Mouse (Mus musculus): ENCODE results near the gene Tdrkh. TPM values are rescaled to one million over a fixed set of nuclear protein-coding genes. Genes with fewer than 3 reads are reported as not detected.

The Tdrkh gene
- total RNA-seq, 2 experiments from 2014 or later: 10.1 TPM; not detected in 1

DNA sequence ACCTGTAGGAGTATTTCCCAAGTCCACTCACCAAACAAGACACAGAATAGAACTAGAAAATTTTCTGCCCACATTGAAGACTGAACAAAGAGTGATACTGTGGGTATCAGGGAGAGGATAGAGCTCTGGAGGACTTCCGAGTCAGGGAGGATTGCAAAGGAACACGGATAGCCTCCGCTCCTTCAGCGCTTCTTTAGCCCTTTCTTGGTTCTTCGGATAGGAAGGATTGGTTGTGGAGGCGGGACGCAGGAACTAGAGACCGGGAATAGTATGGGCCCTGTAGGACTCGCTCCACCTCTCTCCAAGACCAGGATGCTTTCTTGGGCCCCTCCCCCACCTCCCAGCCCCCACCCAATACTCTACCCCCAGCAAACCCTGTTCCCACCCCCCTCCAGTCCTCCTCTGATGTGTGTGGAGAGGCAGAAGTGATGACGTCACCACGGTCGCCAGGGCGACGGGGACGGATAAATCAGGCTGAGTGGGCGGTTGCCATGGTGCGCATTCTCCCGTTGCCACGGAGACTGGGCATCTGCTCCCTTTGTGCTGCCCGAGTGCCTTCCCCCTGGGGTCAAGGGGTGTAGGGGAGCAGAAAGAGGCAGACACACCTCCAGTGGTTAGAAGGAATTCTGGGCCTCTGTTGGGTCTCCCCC is 70.8 kb downstream of the Tdrkh start:
- ATAC-seq (replicated peaks; ENCODE audit: low FRiP score, poor library complexity, severe bottlenecking): no peak

Other genes with a start within 250 kb of the Tdrkh start
- gene Gm10696, start 235.1 kb upstream of the Tdrkh start, total RNA-seq (2015; ENCODE audit: low replicate concordance): not detected in 2 replicates
- not detected in 2 replicates for gene Gm10696, start 235.1 kb upstream of the Tdrkh start, total RNA-seq (2017; ENCODE audit: low replicate concordance)
- not detected in 2 replicates for gene Gm5286, start 216.6 kb upstream of the Tdrkh start, total RNA-seq (2015; ENCODE audit: low replicate concordance)
- gene Gm5286, start 216.6 kb upstream of the Tdrkh start, total RNA-seq (2017; ENCODE audit: low replicate concordance): not detected in 2 replicates
- not detected in 2 replicates for gene Gm4778, start 149.2 kb upstream of the Tdrkh start, total RNA-seq (2015; ENCODE audit: low replicate concordance)
- gene Gm4778, start 149.2 kb upstream of the Tdrkh start, total RNA-seq (2017; ENCODE audit: low replicate concordance): not detected in 2 replicates
- not detected in 2 replicates for gene Them4, start 103.2 kb upstream of the Tdrkh start, total RNA-seq (2015; ENCODE audit: low replicate concordance)
- 0.90 TPM in 1 of 2 replicates, not detected in the other for gene Them4, start 103.2 kb upstream of the Tdrkh start, total RNA-seq (2017; ENCODE audit: low replicate concordance)
- not detected in 2 replicates for gene Them5, start 71.2 kb upstream of the Tdrkh start, total RNA-seq (2015; ENCODE audit: low replicate concordance)
- gene Them5, start 71.2 kb upstream of the Tdrkh start, total RNA-seq (2017; ENCODE audit: low replicate concordance): not detected in 2 replicates
- not detected in 2 replicates for gene C2cd4d, start 50.8 kb upstream of the Tdrkh start, total RNA-seq (2015; ENCODE audit: low replicate concordance)
- not detected in 2 replicates for gene C2cd4d, start 50.8 kb upstream of the Tdrkh start, total RNA-seq (2017; ENCODE audit: low replicate concordance)
- 2.2 TPM in 1 of 2 replicates, not detected in the other for gene Rorc, start 40.5 kb upstream of the Tdrkh start, total RNA-seq (2015; ENCODE audit: low replicate concordance)
- gene Rorc, start 40.5 kb upstream of the Tdrkh start, total RNA-seq (2017; ENCODE audit: low replicate concordance): not detected in 2 replicates
- gene Lingo4, start 14.8 kb upstream of the Tdrkh start, total RNA-seq (2015; ENCODE audit: low replicate concordance): not detected in 2 replicates
- not detected in 2 replicates for gene Lingo4, start 14.8 kb upstream of the Tdrkh start, total RNA-seq (2017; ENCODE audit: low replicate concordance)
- 15.5 and 19.5 TPM in 2 replicates for gene Mrpl9, start 30.0 kb downstream of the Tdrkh start, total RNA-seq (2015; ENCODE audit: low replicate concordance)
- gene Mrpl9, start 30.0 kb downstream of the Tdrkh start, total RNA-seq (2017; ENCODE audit: low replicate concordance): 17.7 and 27.5 TPM in 2 replicates
- 0.84 TPM in 1 of 2 replicates, not detected in the other for gene Oaz3, start 30.6 kb downstream of the Tdrkh start, total RNA-seq (2015; ENCODE audit: low replicate concordance)
- gene Oaz3, start 30.6 kb downstream of the Tdrkh start, total RNA-seq (2017; ENCODE audit: low replicate concordance): not detected in 2 replicates
- gene Celf3, start 65.0 kb downstream of the Tdrkh start, total RNA-seq (2015; ENCODE audit: low replicate concordance): not detected in 2 replicates
- not detected in 2 replicates for gene Celf3, start 65.0 kb downstream of the Tdrkh start, total RNA-seq (2017; ENCODE audit: low replicate concordance)
- gene Riiad1, start 67.1 kb downstream of the Tdrkh start, total RNA-seq (2015; ENCODE audit: low replicate concordance): not detected in 2 replicates
- not detected in 2 replicates for gene Riiad1, start 67.1 kb downstream of the Tdrkh start, total RNA-seq (2017; ENCODE audit: low replicate concordance)
- 14.8 and 27.2 TPM in 2 replicates for gene Snx27, start 169.4 kb downstream of the Tdrkh start, total RNA-seq (2015; ENCODE audit: low replicate concordance)
- gene Snx27, start 169.4 kb downstream of the Tdrkh start, total RNA-seq (2017; ENCODE audit: low replicate concordance): 10.0 and 11.8 TPM in 2 replicates
- not detected in 2 replicates for gene Gm10972, start 229.8 kb downstream of the Tdrkh start, total RNA-seq (2015; ENCODE audit: low replicate concordance)
- not detected in 2 replicates for gene Gm10972, start 229.8 kb downstream of the Tdrkh start, total RNA-seq (2017; ENCODE audit: low replicate concordance)
- 2.9 and 5.4 TPM in 2 replicates for gene Tuft1, start 245.6 kb downstream of the Tdrkh start, total RNA-seq (2015; ENCODE audit: low replicate concordance)
- gene Tuft1, start 245.6 kb downstream of the Tdrkh start, total RNA-seq (2017; ENCODE audit: low replicate concordance): 2.4 and 12.6 TPM in 2 replicates

All from erythroid progenitor cell, adult 5-6 weeks (primary cell).